Mouse (Mus musculus) forebrain, postnatal 0 days (tissue): ENCODE results near the gene Tjp2. TPM values are rescaled to one million over a fixed set of nuclear protein-coding genes. Genes with fewer than 3 reads are reported as not detected.

Experiments
- ATAC-seq: fragments of 200-750 bp; cut with Nextera tagmentation; 2 replicates; pipeline ENCODE4 v1.8.0; 2017; ENCODE audit warnings: mild to moderate bottlenecking, moderate library complexity
- DNase-seq: peaks from one replicate; pipeline ENCODE4 v3.0.0-alpha.2; 2015
- H3K27ac ChIP-seq: fragments of 300-500 bp; sonication (generic); 2 replicates; pipeline ENCODE4 v1.5.1; 2014; ENCODE audit warnings: low read depth, mild to moderate bottlenecking, antibody characterized with exemption, low read length, moderate library complexity, mixed read lengths
- H3K27me3 ChIP-seq: fragments of 300-500 bp; sonication (generic); 2 replicates; pipeline ENCODE4 v1.6.1; 2014; ENCODE audit warnings: mild to moderate bottlenecking, low read length, mixed read lengths; ENCODE audit not compliant: insufficient read depth
- H3K36me3 ChIP-seq: fragments of 300-500 bp; sonication (generic); 2 replicates; pipeline ENCODE4 v1.6.1; 2014; ENCODE audit warnings: mild to moderate bottlenecking, moderate library complexity; ENCODE audit not compliant: insufficient read depth
- H3K4me1 ChIP-seq: fragments of 300-500 bp; sonication (generic); 2 replicates; pipeline ENCODE4 v1.6.1; 2014; ENCODE audit warnings: antibody characterized with exemption; ENCODE audit not compliant: insufficient read depth
- H3K4me2 ChIP-seq: fragments of 300-500 bp; sonication (generic); 2 replicates; pipeline ENCODE4 v1.6.1; 2014; ENCODE audit warnings: low read depth, mild to moderate bottlenecking, moderate library complexity
- H3K4me3 ChIP-seq: fragments of 300-500 bp; sonication (generic); 2 replicates; pipeline ENCODE4 v1.5.1; 2014; ENCODE audit warnings: low read depth, low read length, mixed read lengths
- H3K9ac ChIP-seq: fragments of 300-500 bp; sonication (generic); 2 replicates; pipeline ENCODE4 v1.6.1; 2014; ENCODE audit warnings: mild to moderate bottlenecking
- H3K9me3 ChIP-seq: fragments of 300-500 bp; sonication (generic); 2 replicates; pipeline ENCODE4 v1.6.1; 2016; ENCODE audit warnings: low read length
- CTCF ChIP-seq: sonication (generic); IDR thresholded peaks from 2 replicates; pipeline ENCODE4 v1.5.1; 2016; ENCODE audit warnings: antibody characterized with exemption, control low read depth, low read depth
- WGBS: fragments of 180-500 bp; shearing (Covaris S2); extraction: QIAGEN DNeasy Blood & Tissue Kit; methylation state at CpG from one replicate; pipeline ENCODE4 v1.1.7; 2014; 5-methylcytosine and 5-hydroxymethylcytosine counted together
- polyA plus RNA-seq: library from polyadenylated mRNA; unstranded; fragments of >200 nt; fragmentation: Nextera tagmentation; extraction: Ambion mirVana; gene quantifications from 2 replicates; pipeline ENCODE4 v1.2.1, GENCODE M21; 2015
- total RNA-seq: library from RNA; depleted of rRNA; stranded (reverse); fragments of >200 nt; gene quantifications from 2 replicates; pipeline ENCODE4 v1.2.3, GENCODE M21; 2014

Tjp2 gene
- total and polyA plus RNA-seq, 2 experiments from 2014 or later, result 8.8 to 15.5 TPM

DNA sequence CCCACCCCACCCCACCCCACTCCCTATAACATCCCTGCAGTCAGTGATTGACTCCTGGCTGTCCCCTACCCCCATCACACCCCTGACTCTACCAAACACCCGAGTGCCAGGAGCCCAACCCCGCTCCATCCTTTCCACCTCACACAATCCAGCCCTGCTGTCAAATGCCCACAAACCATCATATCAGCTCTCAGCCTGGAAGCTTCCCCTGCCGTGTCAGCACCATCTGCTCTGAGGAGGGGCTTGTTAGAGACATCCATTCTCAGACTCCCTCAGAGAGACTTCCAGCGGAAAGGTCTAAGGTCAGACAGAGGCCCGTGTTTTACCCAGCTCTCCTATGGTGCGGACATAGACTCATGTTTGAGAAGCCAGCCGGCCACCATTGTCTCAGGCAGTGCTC lies 11.5 kb downstream of the Tjp2 start:
- no peak overlapping the region for H3K4me2 ChIP-seq
- 62% methylated on average over 7 of the region's 7 CpGs for WGBS
- H3K4me3 ChIP-seq, result no peak overlapping the region
- no peaks in the 10 kb centered on the region for H3K9me3 ChIP-seq
- DNase-seq (no peak), ATAC-seq (no peak)
- H3K4me1 ChIP-seq, result no peaks in the 10 kb centered on the region
- H3K36me3 ChIP-seq, result no peaks in the 10 kb centered on the region
- no peak overlapping the region for H3K9ac ChIP-seq
- no peak for TF ChIP-seq CTCF
- H3K27me3 ChIP-seq, result no peaks in the 10 kb centered on the region
- no peak overlapping the region for H3K27ac ChIP-seq

- H3K9ac ChIP-seq, result no peak overlapping the region
- no peak overlapping the region for H3K4me2 ChIP-seq
- no peak overlapping the region for H3K4me3 ChIP-seq
- no peaks in the 10 kb centered on the region for H3K36me3 ChIP-seq
- H3K27ac ChIP-seq, result no peak overlapping the region
- 85% methylated on average over 12 of the region's 12 CpGs for WGBS
- ATAC-seq, result no peak
- no peaks in the 10 kb centered on the region for H3K9me3 ChIP-seq
- H3K4me1 ChIP-seq, result no peaks in the 10 kb centered on the region
- no peaks in the 10 kb centered on the region for H3K27me3 ChIP-seq
- TF ChIP-seq CTCF, result no peak
- DNase-seq, result no peak
Observed at GRCm38 (mm10) chr19:24212552-24213249, 12.1 kb downstream of the Tjp2 start.

- no peak for ATAC-seq
- Histone ChIP-seq H3K4me1 (no peaks in the 10 kb centered on the region), H3K9ac (no peak overlapping the region), H3K27me3 (no peaks in the 10 kb centered on the region), H3K36me3 (no peaks in the 10 kb centered on the region), H3K27ac (no peak overlapping the region), H3K4me2 (no peak overlapping the region), H3K4me3 (no peak overlapping the region), H3K9me3 (no peaks in the 10 kb centered on the region)
- DNase-seq, result no peak
- 73% methylated on average over 10 of the region's 10 CpGs for WGBS
- TF ChIP-seq CTCF, result no peak
Observed at GRCm38 (mm10) chr19:24211168-24211567, 13.7 kb downstream of the Tjp2 start.

DNA sequence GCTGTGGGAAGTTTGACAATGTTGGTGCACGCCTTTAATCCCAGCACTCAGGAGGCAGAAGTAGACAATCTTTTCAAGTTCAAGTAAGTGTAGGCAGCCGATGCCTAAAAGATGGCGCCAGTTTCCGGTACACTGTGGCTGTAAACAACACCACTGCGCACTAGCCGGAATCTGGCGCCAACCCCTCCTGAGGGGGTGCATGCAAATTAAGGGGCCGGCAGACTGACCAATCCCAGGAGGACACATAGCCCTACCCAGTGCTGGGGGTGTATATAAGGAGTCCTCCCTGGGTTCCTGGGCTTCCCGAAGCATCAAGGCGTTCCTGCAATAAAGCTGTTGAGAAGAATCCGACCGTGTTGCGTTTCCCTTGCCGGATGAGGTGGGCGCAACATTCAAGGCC lies 15.3 kb downstream of the Tjp2 start:
- 93% methylated on average over 15 of the region's 15 CpGs for WGBS
- Histone ChIP-seq H3K36me3 (no peaks in the 10 kb centered on the region), H3K4me1 (no peaks in the 10 kb centered on the region), H3K27ac (no peak overlapping the region), H3K4me2 (no peak overlapping the region), H3K27me3 (no peaks in the 10 kb centered on the region), H3K9ac (no peak overlapping the region), H3K9me3 (no peaks in the 10 kb centered on the region), H3K4me3 (no peak overlapping the region)
- DNase-seq (no peak), ATAC-seq (no peak)
- TF ChIP-seq CTCF, result no peak

- 97% methylated on average over 1 of the region's 1 CpGs for WGBS
- no peak overlapping the region for H3K9ac ChIP-seq
- no peaks in the 10 kb centered on the region for H3K27me3 ChIP-seq
- no peaks in the 10 kb centered on the region for H3K36me3 ChIP-seq
- no peak overlapping the region for H3K27ac ChIP-seq
- no peak overlapping the region for H3K4me3 ChIP-seq
- no peak for TF ChIP-seq CTCF
- H3K4me2 ChIP-seq, result no peak overlapping the region
- H3K9me3 ChIP-seq, result no peaks in the 10 kb centered on the region
- DNase-seq (no peak), ATAC-seq (no peak)
- H3K4me1 ChIP-seq, result no peaks in the 10 kb centered on the region
Observed at GRCm38 (mm10) chr19:24207967-24208366, 16.9 kb downstream of the Tjp2 start.

DNA sequence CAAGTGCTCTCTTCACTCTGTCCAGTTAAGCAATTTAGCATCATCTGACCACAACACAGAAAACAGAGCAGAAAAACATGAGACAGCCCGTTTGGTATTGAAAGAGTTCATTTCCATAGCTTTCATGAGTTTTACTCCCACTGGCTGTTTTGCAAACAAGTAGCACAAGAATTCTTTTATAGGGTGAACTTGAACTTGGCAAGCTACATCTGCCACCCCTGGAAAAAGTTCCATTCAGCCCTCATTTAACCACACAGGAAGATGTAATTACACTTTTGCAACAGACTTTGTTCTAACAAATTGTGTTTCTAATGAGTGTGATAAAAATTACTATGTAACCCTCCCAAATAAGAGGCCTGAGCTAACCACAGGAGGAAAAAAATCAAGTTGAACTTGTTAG lies 19.8 kb downstream of the Tjp2 start:
- no peak for DNase-seq
- Histone ChIP-seq H3K4me1 (no peaks in the 10 kb centered on the region), H3K36me3 (no peaks in the 10 kb centered on the region), H3K27ac (no peak overlapping the region), H3K4me3 (no peak overlapping the region), H3K9ac (no peak overlapping the region), H3K27me3 (no peaks in the 10 kb centered on the region), H3K4me2 (no peak overlapping the region), H3K9me3 (no peaks in the 10 kb centered on the region)
- no peak for TF ChIP-seq CTCF
- ATAC-seq, result no peak
- 8% methylated on average over 1 of the region's 1 CpGs for WGBS

DNA sequence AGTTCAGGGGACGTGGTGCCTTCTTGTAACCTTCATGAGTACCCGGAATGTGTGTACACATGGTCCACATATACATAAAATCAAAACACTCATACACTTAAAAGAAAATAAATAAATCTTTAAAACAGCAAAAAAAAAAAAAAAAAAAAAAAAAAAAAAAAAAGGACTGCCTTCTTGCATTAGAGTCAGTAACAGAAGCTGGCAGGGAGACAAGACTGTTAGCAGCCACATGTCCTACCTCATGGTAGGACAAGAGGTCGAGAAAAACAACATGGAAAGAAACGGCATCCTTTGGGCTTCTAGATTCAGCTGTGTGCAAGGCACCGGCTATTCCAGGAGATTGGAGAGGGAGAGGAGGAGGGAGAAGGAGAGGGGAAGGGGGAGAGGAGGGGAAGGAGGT lies 23.0 kb downstream of the Tjp2 start:
- DNase-seq (no peak), ATAC-seq (no peak)
- Histone ChIP-seq H3K4me2 (no peak overlapping the region), H3K36me3 (no peaks in the 10 kb centered on the region), H3K27me3 (no peaks in the 10 kb centered on the region), H3K27ac (no peak overlapping the region), H3K9me3 (no peaks in the 10 kb centered on the region), H3K4me1 (no peaks in the 10 kb centered on the region), H3K9ac (no peak overlapping the region), H3K4me3 (no peak overlapping the region)
- TF ChIP-seq CTCF, result no peak
- 78% methylated on average over 5 of the region's 5 CpGs for whole genome bisulfite sequencing
